Mouse (Mus musculus) ovary, postnatal 36 days (tissue): ENCODE data around the gene Gstp1.
A peak's percentile ranks its signal among the peaks of the same experiment; 100 is the strongest.
"Not testable (repeated sequence)": the region's sequence is repeated elsewhere in the genome, so short reads cannot be mapped to it uniquely, and the experiment has no call there.

Source experiments
- DNase-seq: peaks from one replicate; pipeline ENCODE4 v3.0.0; 2022; ENCODE audit warnings: low spot score, mixed read lengths

Gstp1 gene

GRCm38 (mm10) chr19:4037154-4037787, 514 bp downstream of the Gstp1 start:
- not testable (repeated sequence) for DNase-seq

- DNase-seq, result no peak
These were observed 1.3 kb downstream of the Gstp1 start for GRCm38 (mm10) chr19:4036327-4037045.

- DNase-seq, result no peak
These were observed 4.0 kb downstream of the Gstp1 start for GRCm38 (mm10) chr19:4033742-4034141.

- no peak for DNase-seq
These were observed 4.5 kb downstream of the Gstp1 start for GRCm38 (mm10) chr19:4033298-4033697.

GRCm38 (mm10) chr19:4032668-4033067, 5.1 kb downstream of the Gstp1 start:
- DNase-seq, result no peak

- no peak for DNase-seq
These were observed 10.2 kb downstream of the Gstp1 start for GRCm38 (mm10) chr19:4027576-4027975.

GRCm38 (mm10) chr19:4023185-4023584, 14.6 kb downstream of the Gstp1 start:
- DNase-seq, result no peak

GRCm38 (mm10) chr19:4018743-4019583, 18.8 kb downstream of the Gstp1 start:
- peak; percentile 75 for DNase-seq

GRCm38 (mm10) chr19:4017921-4018587, 19.7 kb downstream of the Gstp1 start:
- no peak for DNase-seq

- DNase-seq, result no peak
These were observed 22.1 kb downstream of the Gstp1 start for GRCm38 (mm10) chr19:4015635-4016034.

- no peak for DNase-seq
These were observed 23.0 kb downstream of the Gstp1 start for GRCm38 (mm10) chr19:4014802-4015201.

GRCm38 (mm10) chr19:4013066-4013465, 24.7 kb downstream of the Gstp1 start:
- DNase-seq, result no peak

GRCm38 (mm10) chr19:4012432-4013022, 25.3 kb downstream of the Gstp1 start, which contains the start of gene Ndufv1:
Ndufv1 (minus strand) TSS chr19:4012806.
- DNase-seq, result peak; percentile 93

GRCm38 (mm10) chr19:4011086-4011485, 26.7 kb downstream of the Gstp1 start:
- DNase-seq, result no peak

- DNase-seq, result no peak
These were observed 31.8 kb downstream of the Gstp1 start for GRCm38 (mm10) chr19:4005971-4006370.

GRCm38 (mm10) chr19:4005091-4005490, 32.7 kb downstream of the Gstp1 start:
- no peak for DNase-seq

- no peak for DNase-seq
These were observed 33.5 kb downstream of the Gstp1 start for GRCm38 (mm10) chr19:4004331-4004730.

- no peak for DNase-seq
These were observed 34.1 kb downstream of the Gstp1 start for GRCm38 (mm10) chr19:4003641-4004040.

GRCm38 (mm10) chr19:4003112-4003511, 34.7 kb downstream of the Gstp1 start, which contains the start of gene Doc2g:
Doc2g (plus strand) TSS chr19:4003313.
- no peak for DNase-seq

- no peak for DNase-seq
These were observed 36.0 kb downstream of the Gstp1 start for GRCm38 (mm10) chr19:4001752-4002151.

- no peak for DNase-seq
These were observed 36.7 kb downstream of the Gstp1 start for GRCm38 (mm10) chr19:4000949-4001525.
